7 mouse cellular contexts compared by ENCODE assay signal in genomic region chr12:21378765-21379346, GRCm38 (mm10). TPM values are rescaled to one million over a fixed set of nuclear protein-coding genes. Genes with fewer than 3 reads are reported as not detected.
DNase-seq lines count a peak whose midpoint lies in the region; ATAC-seq and TF ChIP-seq lines count a peak whose summit lies in the region.
"Not testable (repeated sequence)": the region's sequence is repeated elsewhere in the genome, so short reads cannot be mapped to it uniquely, and the experiment has no call there.

No protein-coding gene starts in this region.

- not testable (repeated sequence) for H3K27me3 ChIP-seq in liver, embryonic 13.5 days; liver, postnatal 0 days (ENCODE audit: insufficient read depth, low read length)

- peak; percentile 81 for ATAC-seq in granulocyte monocyte progenitor cell, adult 5-6 weeks (replicated peaks; ENCODE audit: poor library complexity, severe bottlenecking)
- ATAC-seq in liver, embryonic 13.5 days (ENCODE audit: low read depth): peak; percentile 80
- ATAC-seq in liver, postnatal 0 days: peak; percentile 29; the same call in 1 of the 2 replicates

- H3K4me2 ChIP-seq in liver, embryonic 13.5 days: peak overlapping the region; percentile 29
- H3K4me2 ChIP-seq in liver, postnatal 0 days (ENCODE audit: low read depth, low read length): not testable (repeated sequence)

- H3K27ac ChIP-seq in liver, embryonic 13.5 days: peak overlapping the region; percentile 80
- H3K27ac ChIP-seq in liver, postnatal 0 days (ENCODE audit: low read depth): not testable (repeated sequence)

- not testable (repeated sequence) for TF ChIP-seq CTCF in liver, postnatal 0 days (IDR thresholded peaks at IDR 0.05; ENCODE audit: low read depth)

- peak; percentile 5 to 18 for DNase-seq in CD8-positive naive resting alpha-beta T cell, adult 2 months (ENCODE audit: low read depth in 2 of 2, low spot score in 2 of 2)
- peak; percentile 32 for DNase-seq in induced T-regulatory cell, adult 2 months (ENCODE audit: low read depth)
- DNase-seq in liver, embryonic 13.5 days; liver, postnatal 0 days: not testable (repeated sequence)
- peak; percentile 47 for DNase-seq in thymus, postnatal 0 days (ENCODE audit: low spot score)
- peak; percentile 11 to 33 for DNase-seq in thymus, postnatal 36 days

- WGBS in liver, embryonic 13.5 days (ENCODE audit: insufficient replicate concordance): 19% methylated on average over 6 of the region's 6 CpGs
- 30% methylated on average over 6 of the region's 6 CpGs for WGBS in liver, postnatal 0 days (ENCODE audit: insufficient replicate concordance)

- H3K36me3 ChIP-seq in liver, embryonic 13.5 days; liver, postnatal 0 days (replicated peaks; ENCODE audit: insufficient read depth, low read length): not testable (repeated sequence)

- not testable (repeated sequence) for H3K4me3 ChIP-seq in liver, embryonic 13.5 days (replicated peaks); liver, postnatal 0 days (ENCODE audit: low read depth, low read length)

- H3K4me1 ChIP-seq in liver, embryonic 13.5 days (replicated peaks): peaks cover 57% of the 10 kb centered on the region
- not testable (repeated sequence) for H3K4me1 ChIP-seq in liver, postnatal 0 days (ENCODE audit: insufficient read depth)

- H3K9me3 ChIP-seq in liver, embryonic 13.5 days (replicated peaks); liver, postnatal 0 days (ENCODE audit: low read length): not testable (repeated sequence)

- not testable (repeated sequence) for TF ChIP-seq EP300 in liver, postnatal 0 days (IDR thresholded peaks at IDR 0.05; ENCODE audit: low read depth)

- peak overlapping the region; percentile 57; the same call in 1 of the 2 replicates for H3K9ac ChIP-seq in liver, embryonic 13.5 days
- not testable (repeated sequence) for H3K9ac ChIP-seq in liver, postnatal 0 days (replicated peaks)

RNA-seq across cellular contexts. Expression of gene Adam17, which starts 5.4 kb away (rescaled TPM):
- 40.7 and 44.9 TPM in 2 replicates for total RNA-seq in granulocyte monocyte progenitor cell, adult 5-6 weeks (2014; fragmentation: Nextera tagmentation)
- total RNA-seq in granulocyte monocyte progenitor cell, adult 5-6 weeks (2017): 52.1 and 54.9 TPM in 2 replicates
- polyA plus RNA-seq in liver, embryonic 13.5 days (2015; fragmentation: Nextera tagmentation; extraction: Ambion mirVana): 18.1 and 22.2 TPM in 2 replicates
- polyA plus RNA-seq in liver, postnatal 0 days (2015; fragmentation: Nextera tagmentation; extraction: Ambion mirVana): 8.1 and 9.9 TPM in 2 replicates
- 34.1 and 37.4 TPM in 2 replicates for polyA plus RNA-seq in thymus, postnatal 0 days (2015; fragmentation: Nextera tagmentation; extraction: Ambion mirVana)

RNA-seq across cellular contexts. Expression of gene Ywhaq, which starts 38.6 kb away (rescaled TPM):
- total RNA-seq in granulocyte monocyte progenitor cell, adult 5-6 weeks (2014; fragmentation: Nextera tagmentation): 218 and 229 TPM in 2 replicates
- total RNA-seq in granulocyte monocyte progenitor cell, adult 5-6 weeks (2017): 198 and 212 TPM in 2 replicates
- 262 and 303 TPM in 2 replicates for polyA plus RNA-seq in liver, embryonic 13.5 days (2015; fragmentation: Nextera tagmentation; extraction: Ambion mirVana)
- polyA plus RNA-seq in liver, postnatal 0 days (2015; fragmentation: Nextera tagmentation; extraction: Ambion mirVana): 116 and 120 TPM in 2 replicates
- 361 and 392 TPM in 2 replicates for polyA plus RNA-seq in thymus, postnatal 0 days (2015; fragmentation: Nextera tagmentation; extraction: Ambion mirVana)

Comparison
In these comparisons a context has a peak if more than half of its experiments do, and no peak if none do; other contexts are left out.
1. ATAC-seq: peak in every context shown above with its lines; median percentile 81 in granulocyte monocyte progenitor cell, adult 5-6 weeks; 80 in liver, embryonic 13.5 days; 29 in liver, postnatal 0 days.